Mouse (Mus musculus): ENCODE data around the gene Surf2.

Gene Surf2

DNA sequence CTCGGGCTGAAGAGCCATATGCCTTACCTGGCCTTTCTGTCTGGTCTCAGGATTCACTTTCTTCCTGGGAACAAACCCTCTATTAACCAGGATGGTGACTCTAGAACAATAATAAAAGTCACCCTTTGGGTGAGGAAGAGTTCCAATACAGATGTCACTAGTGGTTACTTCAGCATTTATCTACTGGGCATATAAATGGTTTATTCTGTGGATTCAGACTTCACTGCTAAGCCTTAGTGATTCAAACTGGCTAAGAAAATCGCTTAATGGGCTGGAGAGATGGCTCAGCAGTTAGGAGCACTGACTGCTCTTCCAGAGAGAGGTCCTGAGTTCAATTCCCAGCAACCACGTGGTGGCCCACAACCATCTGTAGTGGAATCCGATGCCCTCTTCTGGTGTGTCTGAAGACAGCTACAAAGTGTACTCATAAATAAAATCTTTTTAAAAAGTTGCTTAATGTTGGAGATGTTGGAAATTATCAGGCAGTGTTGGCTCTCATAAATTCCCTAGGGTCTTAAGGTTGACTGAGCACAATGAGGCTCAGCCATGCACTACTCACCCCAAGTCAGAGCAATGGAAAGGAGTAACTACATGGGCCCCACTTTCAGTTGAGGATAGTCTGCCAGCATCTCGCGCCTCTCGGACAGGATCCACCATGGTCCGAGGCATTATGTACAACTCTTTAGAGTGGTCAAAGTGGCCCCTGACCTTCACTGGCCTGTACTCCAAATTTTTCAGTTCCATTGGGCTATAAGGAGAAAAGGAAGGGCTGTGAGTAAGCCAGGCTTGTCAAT is 1.8 kb upstream of the Surf2 start:
- DNase-seq (ENCODE audit: low spot score in 2 of 2): no peak

DNA sequence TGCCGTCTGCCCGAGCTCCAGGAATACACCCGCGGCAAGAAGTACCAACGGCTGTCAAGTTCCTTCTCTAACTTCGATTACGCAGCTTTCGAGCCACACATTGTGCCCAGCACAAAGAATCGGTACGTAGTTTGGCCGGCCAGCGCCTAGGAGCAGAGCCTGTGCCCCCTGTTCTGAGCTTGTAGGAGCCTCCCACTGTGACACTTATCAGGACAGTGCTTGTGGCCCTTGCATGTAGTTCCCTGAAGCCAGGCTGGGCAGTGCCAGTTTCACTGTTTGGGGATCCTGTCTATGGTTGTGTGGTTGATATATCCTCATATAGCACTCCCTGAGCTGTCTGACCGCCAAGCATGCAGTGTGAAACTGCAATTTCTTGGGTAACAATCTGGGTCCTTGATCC is 571 bp downstream of the Surf2 start:
- no peak for DNase-seq (ENCODE audit: low spot score in 2 of 2)

DNA sequence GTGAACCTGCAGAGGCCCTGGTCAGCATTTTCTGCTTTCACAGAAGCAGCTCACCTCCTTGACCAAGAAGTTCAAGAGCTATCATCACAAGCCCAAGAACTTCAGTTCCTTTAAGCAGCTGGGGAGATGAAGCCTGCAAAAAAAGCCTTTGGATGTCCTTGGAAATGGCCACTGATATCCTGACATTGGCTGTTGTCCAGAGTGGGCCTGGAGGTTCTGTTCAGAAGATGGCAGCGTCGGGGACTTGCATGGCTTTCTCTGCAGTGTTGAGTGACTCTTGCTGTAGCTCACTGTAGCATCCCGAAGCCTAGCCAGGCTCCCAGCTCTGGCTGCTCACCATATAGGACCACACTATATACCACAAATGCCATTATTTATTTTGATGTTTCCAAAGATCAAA is 3.5 kb downstream of the Surf2 start:
- DNase-seq (ENCODE audit: low spot score in 2 of 2): no peak

GRCm38 (mm10) chr2:26920190-26920855 is 4.2 kb downstream of the Surf2 start:
- no peak for DNase-seq (ENCODE audit: low spot score in 2 of 2)

DNA sequence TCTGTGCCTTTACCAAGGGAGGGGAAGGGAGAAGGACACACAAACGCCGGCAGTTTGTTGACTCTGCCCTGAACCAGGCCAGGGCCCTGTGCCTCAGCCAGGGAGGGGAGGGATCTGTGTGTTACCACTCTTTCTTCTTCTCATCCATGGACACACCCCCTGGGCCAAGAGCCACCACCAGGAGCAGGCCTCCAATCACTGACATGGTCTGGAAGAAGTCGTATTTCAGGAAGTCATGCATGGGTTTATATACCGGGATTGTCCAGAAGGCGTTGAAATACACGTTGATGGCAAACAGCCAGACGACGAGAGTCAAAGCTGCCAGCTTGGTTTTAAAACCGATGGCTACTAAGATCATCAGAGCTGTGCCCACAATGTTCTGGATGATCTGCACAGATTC is 5.6 kb downstream of the Surf2 start:
- no peak for DNase-seq (ENCODE audit: low spot score in 2 of 2)

DNA sequence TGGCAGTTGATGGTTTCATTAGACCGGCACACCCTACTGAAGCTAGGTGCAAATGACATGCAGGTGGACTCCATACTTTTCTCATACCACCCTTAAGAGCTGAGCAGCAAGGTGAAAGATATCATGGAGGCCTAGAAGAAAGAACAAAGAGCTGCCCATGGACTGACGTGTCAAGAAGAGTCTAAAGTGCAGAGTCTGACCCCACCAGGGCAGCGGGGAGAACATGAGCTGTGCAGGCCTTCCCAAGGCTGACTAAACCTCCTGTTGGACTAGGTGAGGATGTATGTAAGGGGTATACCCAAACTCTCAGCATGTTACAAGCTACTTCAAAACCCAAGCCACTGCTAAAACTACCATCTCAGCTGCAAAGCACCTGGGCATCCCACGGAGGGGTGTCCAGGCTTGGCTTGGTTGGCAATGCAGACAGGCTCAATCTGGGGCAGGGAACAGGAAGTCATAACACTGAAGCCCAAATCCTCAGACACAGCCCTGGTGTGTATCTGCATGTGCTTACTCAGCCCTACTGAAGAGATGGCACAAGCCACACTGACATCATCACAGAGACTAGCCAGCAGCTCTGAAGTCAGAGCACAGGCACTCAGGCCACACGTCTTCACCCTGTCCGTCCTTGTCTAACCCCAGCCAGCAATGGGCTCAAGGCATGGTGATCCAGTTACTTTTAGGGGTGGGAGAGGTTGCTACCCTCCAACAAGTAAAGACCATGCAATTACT is 11.7 kb downstream of the Surf2 start:
- no peak for DNase-seq (ENCODE audit: low spot score in 2 of 2)

DNA sequence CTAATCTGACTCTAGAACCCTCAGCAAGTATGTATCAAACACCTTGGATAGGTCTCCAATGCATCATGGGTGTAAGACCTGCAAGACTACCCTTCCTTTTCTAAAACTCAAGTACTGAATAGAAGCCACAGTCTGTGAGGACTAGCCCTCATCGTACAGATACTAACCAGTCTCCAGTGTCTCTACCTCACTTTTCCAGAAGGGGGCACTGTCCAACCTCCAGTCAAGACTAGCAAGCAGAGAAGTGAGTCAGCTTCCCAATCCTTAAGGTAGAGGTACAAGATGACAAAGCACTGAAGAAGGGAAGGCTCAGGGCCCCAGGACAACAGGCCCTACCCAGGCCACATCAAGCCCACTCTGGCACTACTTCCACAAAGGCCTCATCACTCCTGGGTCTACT is 14.2 kb downstream of the Surf2 start:
- DNase-seq (ENCODE audit: low spot score in 2 of 2): peak; percentile 72 to 77

DNA sequence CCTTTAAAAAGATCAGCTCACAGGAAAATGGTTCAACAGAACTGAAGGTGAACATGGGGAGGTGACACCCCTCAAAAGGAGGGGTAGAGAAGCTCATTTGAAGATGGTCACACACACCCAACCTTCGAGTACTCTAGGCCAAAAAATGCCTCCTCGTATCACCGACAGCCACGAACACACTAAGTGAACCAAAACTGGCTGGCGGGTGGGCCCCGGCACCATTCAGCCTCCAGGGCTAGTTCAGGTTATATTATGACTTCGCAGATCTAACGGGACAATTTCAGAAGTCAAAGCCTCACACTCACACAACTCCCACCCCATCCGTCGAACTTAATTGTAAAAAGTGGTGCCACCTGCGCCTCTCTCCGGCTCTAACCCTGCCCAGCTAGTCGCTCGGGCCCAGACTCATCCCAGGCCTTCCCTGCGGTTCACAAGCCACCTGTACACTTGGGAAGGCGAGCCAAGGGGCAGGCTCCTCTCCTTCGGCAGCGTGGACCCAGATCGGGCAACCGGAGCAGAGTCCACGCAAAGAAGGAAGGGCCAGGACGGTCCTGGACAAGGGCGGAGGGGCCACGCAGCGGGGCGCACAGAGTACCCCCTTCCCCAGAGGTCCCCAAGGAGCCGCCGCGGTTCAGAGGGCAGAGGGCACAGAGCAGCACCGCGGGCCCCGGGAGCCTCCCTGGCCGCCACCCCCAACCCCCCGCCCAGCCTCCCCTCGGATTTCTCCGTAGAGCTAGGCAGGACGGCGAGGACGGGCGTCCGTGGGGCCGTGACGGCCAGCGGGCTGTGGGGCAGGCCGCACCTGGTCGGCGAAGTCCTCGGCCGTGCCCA is 16.5 kb downstream of the Surf2 start:
- DNase-seq (ENCODE audit: low spot score in 2 of 2): no peak

DNA sequence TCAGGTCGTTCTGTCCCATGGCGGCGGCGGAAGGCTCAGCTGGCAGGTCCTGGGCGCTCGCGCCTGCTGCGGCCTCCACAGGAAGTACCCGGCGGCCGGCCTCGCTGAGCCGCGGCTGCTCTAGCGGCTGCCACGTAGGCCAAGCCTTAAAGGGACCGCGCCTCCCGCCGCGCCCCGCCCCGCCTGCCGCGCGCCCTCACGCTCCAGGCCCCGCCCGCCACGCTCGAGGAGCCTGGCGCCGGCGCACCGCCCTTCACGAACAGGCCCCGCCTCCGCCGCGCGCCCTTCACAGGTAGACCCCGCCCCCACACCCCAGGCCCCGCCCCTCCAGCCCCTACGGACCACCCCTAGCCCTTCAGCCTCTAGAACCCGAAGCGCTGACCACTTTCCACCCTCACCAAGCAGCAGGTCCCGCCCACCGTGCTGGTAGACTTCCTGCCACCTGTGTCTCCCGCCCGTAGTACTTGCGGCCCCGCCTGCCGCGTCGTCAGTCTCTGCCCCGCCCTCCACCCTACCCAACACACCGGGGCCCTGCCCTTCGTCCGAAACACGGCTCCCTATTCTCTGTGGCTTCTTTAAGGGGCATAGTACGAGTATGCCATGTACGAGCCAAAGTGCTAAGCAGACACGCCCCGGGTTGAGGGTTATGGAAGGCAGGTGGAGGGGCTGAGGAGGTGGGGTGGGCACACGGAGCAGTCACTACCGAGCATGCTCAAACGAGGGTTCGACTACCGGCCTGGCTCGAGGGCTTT is 17.3 kb downstream of the Surf2 start, which contains the start of the genes Surf4 and Stkld1:
TSS of gene Surf4 (minus strand) at position 625 of the 752 bp plus-strand sequence.
TSS of gene Stkld1 (plus strand) at position 744 of the 752 bp plus-strand sequence.
- DNase-seq (ENCODE audit: low spot score in 2 of 2): peak; percentile 95

GRCm38 (mm10) chr2:26935286-26935685 is 19.1 kb downstream of the Surf2 start:
- DNase-seq (ENCODE audit: low spot score in 2 of 2): no peak

- no peak for DNase-seq (ENCODE audit: low spot score in 2 of 2)
These were observed 20.3 kb downstream of the Surf2 start for GRCm38 (mm10) chr2:26936425-26936824.

DNA sequence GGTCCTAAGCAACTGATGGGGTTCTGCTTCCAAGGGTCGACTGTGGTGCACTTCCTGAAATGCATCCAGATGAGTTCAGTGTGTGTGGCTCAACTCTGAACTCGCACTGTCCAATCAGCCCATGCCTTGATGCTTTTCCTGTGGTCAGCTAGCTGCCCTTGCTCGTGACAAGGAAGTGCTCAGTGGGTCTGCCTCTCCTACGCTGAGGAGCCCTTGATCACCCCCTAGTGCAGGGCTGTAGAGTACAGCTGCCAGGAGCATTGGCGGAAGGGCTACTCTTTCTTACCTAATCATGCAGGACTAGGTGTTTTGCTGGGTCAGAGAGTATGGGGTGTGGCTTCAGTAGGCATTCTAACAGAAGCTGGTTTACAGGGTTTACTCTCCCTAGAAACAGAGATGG is 25.4 kb downstream of the Surf2 start:
- no peak for DNase-seq (ENCODE audit: low spot score in 2 of 2)

DNA sequence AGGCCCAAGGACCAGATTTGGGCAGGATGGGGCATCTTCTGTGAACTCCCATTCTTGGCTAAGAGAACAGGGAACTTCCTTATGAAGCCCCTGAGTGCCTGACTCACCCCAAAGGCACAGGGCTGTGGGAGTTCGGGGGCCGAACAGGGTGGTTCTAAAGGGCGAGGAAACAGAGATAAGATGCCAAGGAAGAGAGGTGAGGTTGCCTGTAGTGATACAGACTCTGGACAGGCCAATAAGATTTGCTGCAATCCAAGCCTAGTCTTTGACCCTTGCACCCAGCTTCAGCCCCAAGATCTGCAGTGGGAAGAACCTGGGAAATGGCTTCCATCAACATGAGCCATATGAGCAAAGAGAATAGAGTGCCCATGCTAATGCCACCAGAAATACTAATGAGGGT is 27.1 kb downstream of the Surf2 start:
- no peak for DNase-seq (ENCODE audit: low spot score in 2 of 2)

DNA sequence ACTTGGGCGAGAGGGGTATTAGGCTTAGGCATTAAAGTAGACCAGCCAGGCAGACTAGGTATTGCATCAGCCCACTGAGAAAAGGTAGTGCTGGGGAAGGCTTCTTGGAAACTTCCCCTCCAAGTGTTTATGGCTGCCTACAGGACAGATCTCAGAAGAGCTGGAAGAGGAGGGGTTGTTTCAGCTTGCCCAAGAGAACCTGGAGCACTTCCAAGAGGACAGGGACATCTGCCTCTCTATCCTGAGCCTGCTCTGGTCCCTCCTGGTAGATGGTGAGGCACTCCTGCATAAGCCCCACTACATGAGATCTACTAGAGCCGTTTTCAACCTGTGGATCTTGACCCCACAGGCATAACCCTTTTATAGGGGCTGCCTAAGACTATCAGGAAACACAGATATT is 34.2 kb downstream of the Surf2 start:
- no peak for DNase-seq (ENCODE audit: low spot score in 2 of 2)

DNA sequence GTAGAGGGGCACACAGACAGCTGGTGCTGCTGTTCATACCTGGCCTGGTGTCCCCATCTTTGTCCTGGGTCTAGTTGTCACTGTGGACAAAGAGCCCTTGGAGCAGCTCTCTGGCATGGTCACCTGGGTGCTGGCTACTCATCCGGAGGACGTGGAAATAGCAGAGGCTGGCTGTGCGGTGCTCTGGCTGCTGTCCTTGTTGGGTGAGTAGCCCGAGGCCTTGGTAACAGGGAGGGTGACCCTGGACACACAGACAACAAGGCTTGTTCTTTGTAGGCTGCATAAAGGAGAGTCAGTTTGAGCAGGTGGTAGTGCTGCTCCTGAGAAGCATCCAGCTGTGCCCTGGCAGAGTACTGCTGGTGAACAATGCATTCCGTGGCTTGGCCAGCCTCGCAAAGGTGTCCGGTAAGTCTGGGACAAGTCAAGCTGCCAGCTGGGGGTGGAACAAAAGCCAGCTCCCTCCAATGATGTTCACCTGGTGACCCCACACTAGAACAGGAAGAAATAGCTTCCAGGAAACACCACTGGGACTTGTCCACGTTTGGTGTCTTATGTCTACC is 35.3 kb downstream of the Surf2 start:
- no peak for DNase-seq (ENCODE audit: low spot score in 2 of 2)

- no peak for DNase-seq (ENCODE audit: low spot score in 2 of 2)
These were observed 36.0 kb downstream of the Surf2 start for GRCm38 (mm10) chr2:26952193-26952592.

DNA sequence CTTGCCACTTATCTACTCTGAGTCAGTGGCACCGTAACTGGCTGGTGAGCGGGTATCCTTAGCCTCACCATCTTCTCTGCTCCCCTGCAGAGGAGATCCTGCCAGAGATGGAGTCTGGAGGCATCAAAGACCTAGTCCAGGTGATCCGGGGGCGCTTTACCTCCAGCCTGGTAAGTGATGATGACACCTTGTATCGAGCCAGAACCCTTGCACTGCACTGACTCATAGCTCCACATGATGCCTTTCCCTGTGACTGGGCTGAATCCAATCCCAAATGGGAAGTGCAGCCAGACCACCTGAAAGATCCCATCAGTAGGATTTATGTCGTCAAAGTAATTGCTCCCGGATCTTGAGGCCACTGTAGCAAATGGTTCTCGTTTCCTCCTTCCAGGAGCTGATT is 36.7 kb downstream of the Surf2 start:
- no peak for DNase-seq (ENCODE audit: low spot score in 2 of 2)

- no peak for DNase-seq (ENCODE audit: low spot score in 2 of 2)
These were observed 38.7 kb downstream of the Surf2 start for GRCm38 (mm10) chr2:26954735-26955395.

DNA sequence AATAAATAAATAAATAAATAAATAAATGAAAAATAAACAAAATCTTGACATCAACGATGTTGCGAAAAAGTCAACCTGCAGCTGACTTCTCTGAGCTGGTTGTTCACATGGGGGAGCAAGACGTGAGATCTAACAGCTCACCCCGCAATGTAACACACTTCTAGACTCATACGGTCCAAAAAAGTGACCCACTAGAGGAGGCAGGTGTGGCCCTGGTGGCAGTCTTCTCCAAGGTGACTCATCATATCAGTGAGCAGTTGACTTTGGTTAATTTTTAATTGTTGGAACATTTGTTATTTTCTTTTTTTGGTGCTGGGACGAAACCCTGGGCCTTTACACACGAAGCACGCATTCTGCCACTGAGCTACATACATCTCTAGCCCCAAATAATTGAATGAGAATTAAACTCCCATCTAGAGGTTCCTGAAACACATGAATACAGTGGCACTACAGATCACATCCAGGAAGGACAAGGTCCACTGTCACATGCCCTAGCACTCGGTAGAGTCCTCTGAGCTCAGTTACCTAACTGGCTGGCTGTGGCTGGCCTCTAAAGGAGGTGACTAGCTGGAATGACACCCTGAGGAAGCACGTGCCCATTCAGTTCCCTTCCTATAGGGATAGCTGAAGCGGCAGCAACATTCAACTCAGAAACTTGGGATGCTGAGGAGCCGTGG is 40.8 kb downstream of the Surf2 start:
- DNase-seq (ENCODE audit: low spot score in 2 of 2): no peak

DNA sequence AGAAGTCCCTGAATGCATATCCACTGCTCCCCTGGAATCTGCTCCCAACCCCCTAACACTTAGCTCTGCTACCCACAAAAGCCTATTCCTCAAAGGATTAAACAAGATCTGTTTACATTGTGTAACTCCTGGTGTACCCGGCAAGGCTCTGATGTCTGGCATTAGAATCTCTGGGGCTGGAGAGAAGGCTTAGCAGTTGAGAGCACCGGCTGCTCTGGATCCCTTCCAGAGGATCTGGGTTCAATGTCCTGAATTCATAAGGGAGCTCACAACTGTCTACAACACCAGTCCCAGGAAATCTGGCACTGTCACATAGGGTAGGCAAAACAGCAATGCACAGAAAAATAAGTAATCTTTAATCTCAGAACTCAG is 41.3 kb downstream of the Surf2 start:
- DNase-seq (ENCODE audit: low spot score in 2 of 2): no peak

Measured in right cerebral cortex, postnatal 10 days (tissue).